Mouse (Mus musculus) neural tube, embryonic 14.5 days (tissue): ENCODE data around the gene Cplx2. TPM values are rescaled to one million over a fixed set of nuclear protein-coding genes. Genes with fewer than 3 reads are reported as not detected.
A peak's percentile ranks its signal among the peaks of the same experiment; 100 is the strongest.

Source experiments
- ATAC-seq: fragments of 200-750 bp; cut with Nextera tagmentation; 2 replicates; pipeline ENCODE4 v1.8.0; 2017; ENCODE audit warnings: low read depth, mild to moderate bottlenecking, moderate TSS enrichment, moderate library complexity
- H3K27ac ChIP-seq: fragments of 300-500 bp; sonication (generic); 2 replicates; pipeline ENCODE4 v1.5.1; 2014; ENCODE audit warnings: low read depth, mild to moderate bottlenecking, control low read depth, low read length, moderate library complexity, mixed read lengths
- H3K27me3 ChIP-seq: fragments of 300-500 bp; sonication (generic); 2 replicates; pipeline ENCODE4 v1.6.1; 2014; ENCODE audit warnings: low read length; ENCODE audit not compliant: control insufficient read depth, insufficient read depth
- H3K36me3 ChIP-seq: fragments of 300-500 bp; sonication (generic); 2 replicates; pipeline ENCODE4 v1.6.1; 2014; ENCODE audit warnings: low read length, mixed read lengths; ENCODE audit not compliant: control insufficient read depth, insufficient read depth
- H3K4me1 ChIP-seq: fragments of 300-500 bp; sonication (generic); 2 replicates; pipeline ENCODE4 v1.6.1; 2014; ENCODE audit warnings: low read length; ENCODE audit not compliant: control insufficient read depth, insufficient read depth
- H3K4me2 ChIP-seq: fragments of 300-500 bp; sonication (generic); 2 replicates; pipeline ENCODE4 v1.6.1; 2014; ENCODE audit warnings: mild to moderate bottlenecking, low read depth, low read length, control low read depth
- H3K4me3 ChIP-seq: fragments of 300-500 bp; sonication (generic); 2 replicates; pipeline ENCODE4 v1.5.1; 2014; ENCODE audit warnings: low read depth, low read length, control low read depth, mixed read lengths
- H3K9ac ChIP-seq: fragments of 300-500 bp; sonication (generic); replicated peaks from 2 replicates; pipeline ENCODE4 v1.6.1; 2014; ENCODE audit warnings: low read depth, mild to moderate bottlenecking, control low read depth, low read length, mixed read lengths
- H3K9me3 ChIP-seq: fragments of 300-500 bp; sonication (generic); 2 replicates; pipeline ENCODE4 v1.6.1; 2016; ENCODE audit warnings: low read length; ENCODE audit not compliant: control insufficient read depth
- WGBS: fragments of 180-500 bp; shearing (Covaris S2); extraction: QIAGEN DNeasy Blood & Tissue Kit; methylation state at CpG from one replicate; pipeline ENCODE4 v1.1.7; 2014; 5-methylcytosine and 5-hydroxymethylcytosine counted together
- polyA plus RNA-seq: library from polyadenylated mRNA; unstranded; fragments of >200 nt; fragmentation: Nextera tagmentation; extraction: Ambion mirVana; gene quantifications from 2 replicates; pipeline ENCODE4 v1.2.1, GENCODE M21; 2014

The Cplx2 gene
- polyA plus RNA-seq, 1 experiment from 2014 or later = 24.1 TPM

- H3K27ac ChIP-seq = no peak overlapping the region
- WGBS = 82% methylated on average over 2 of the region's 2 CpGs
- no peak overlapping the region for H3K9ac ChIP-seq
- no peak for ATAC-seq
- no peaks in the 10 kb centered on the region for H3K27me3 ChIP-seq
- H3K4me3 ChIP-seq = no peak overlapping the region
- H3K4me1 ChIP-seq = no peaks in the 10 kb centered on the region
- no peak overlapping the region for H3K4me2 ChIP-seq
- H3K36me3 ChIP-seq = no peaks in the 10 kb centered on the region
- no peaks in the 10 kb centered on the region for H3K9me3 ChIP-seq
Observed at GRCm38 (mm10) chr13:54405805-54406204, 34.7 kb downstream of the Cplx2 start.

DNA sequence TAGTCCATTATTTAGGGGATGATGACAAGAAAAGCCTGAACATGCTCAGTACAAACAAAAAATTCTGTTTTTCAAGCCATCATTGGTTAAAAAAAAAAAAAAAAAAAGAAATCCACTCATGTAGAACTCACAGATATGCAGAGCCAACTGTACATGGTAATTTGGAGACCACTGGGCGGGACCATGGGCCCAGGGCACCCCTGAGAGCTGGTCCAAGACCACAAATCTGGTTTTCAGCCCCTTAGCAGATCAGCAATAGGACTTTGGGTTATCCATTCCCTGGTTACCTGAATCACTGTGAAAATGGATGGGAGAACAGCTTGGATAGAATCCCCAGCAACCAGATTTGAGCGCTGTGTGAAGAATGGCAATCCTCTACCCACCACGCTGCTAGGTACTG, 40.5 kb downstream of the Cplx2 start:
- H3K27me3 ChIP-seq = no peaks in the 10 kb centered on the region
- peaks cover 5% of the 10 kb centered on the region; the same call in 1 of the 2 replicates for H3K4me1 ChIP-seq
- no peak for ATAC-seq
- no peaks in the 10 kb centered on the region for H3K9me3 ChIP-seq
- no peak overlapping the region for H3K9ac ChIP-seq
- no peaks in the 10 kb centered on the region for H3K36me3 ChIP-seq
- no peak overlapping the region for H3K4me3 ChIP-seq
- WGBS = 82% methylated on average over 3 of the region's 3 CpGs
- no peak overlapping the region for H3K27ac ChIP-seq
- no peak overlapping the region for H3K4me2 ChIP-seq

DNA sequence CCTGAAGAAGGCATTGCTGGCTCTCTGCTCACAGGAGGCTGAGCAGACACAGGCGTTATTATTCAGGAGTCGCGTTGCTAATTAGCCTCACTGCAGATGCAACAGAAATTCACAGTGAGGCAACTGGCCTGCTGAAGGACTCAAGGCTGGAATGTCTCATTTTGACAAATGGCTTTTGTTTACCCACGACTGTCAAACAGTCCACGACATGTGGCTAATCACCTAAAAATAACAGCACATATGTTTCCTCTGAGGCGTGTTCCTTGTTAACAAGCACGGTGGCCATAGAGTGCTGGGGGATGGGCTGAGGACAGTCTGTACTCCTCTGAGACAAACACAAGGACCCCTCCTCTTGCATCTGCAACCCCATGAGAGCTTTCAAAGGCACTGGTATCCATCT, 41.1 kb downstream of the Cplx2 start:
- H3K4me2 ChIP-seq = no peak overlapping the region
- no peaks in the 10 kb centered on the region for H3K36me3 ChIP-seq
- no peak overlapping the region for H3K9ac ChIP-seq
- ATAC-seq = 0 out of 2 replicates have a peak, but pooled peaks have one; percentile 41
- no peak overlapping the region for H3K4me3 ChIP-seq
- H3K27me3 ChIP-seq = no peaks in the 10 kb centered on the region
- H3K9me3 ChIP-seq = no peaks in the 10 kb centered on the region
- peaks cover 5% of the 10 kb centered on the region; the same call in 1 of the 2 replicates for H3K4me1 ChIP-seq
- peak overlapping the region; percentile 7; the same call in 1 of the 2 replicates for H3K27ac ChIP-seq
- 9% methylated on average over 7 of the region's 7 CpGs for WGBS

DNA sequence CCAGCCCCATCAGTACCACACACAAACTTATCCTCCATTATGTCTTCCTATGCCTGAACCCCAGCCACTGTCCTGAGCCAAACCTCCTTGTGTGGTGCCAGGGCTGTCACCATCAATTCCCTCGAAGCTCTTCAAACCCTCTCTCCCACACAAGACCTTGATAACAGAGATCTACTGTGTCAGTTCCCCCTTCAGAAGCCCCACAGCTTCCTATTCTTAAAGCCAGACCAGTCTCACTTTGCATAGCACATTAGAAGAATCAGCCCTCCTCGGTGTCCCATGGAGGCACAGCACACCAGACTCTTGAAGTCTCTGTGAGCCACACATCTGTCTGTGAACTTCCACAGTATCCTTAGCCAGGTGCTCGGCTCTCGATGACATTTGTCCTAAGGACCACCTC, 41.6 kb downstream of the Cplx2 start:
- no peaks in the 10 kb centered on the region for H3K27me3 ChIP-seq
- H3K4me1 ChIP-seq = peaks cover 5% of the 10 kb centered on the region; the same call in 1 of the 2 replicates
- no peaks in the 10 kb centered on the region for H3K36me3 ChIP-seq
- no peak overlapping the region for H3K9ac ChIP-seq
- no peak overlapping the region for H3K4me3 ChIP-seq
- no peaks in the 10 kb centered on the region for H3K9me3 ChIP-seq
- H3K27ac ChIP-seq = no peak overlapping the region
- no peak overlapping the region for H3K4me2 ChIP-seq
- 78% methylated on average over 4 of the region's 4 CpGs for WGBS
- no peak for ATAC-seq

DNA sequence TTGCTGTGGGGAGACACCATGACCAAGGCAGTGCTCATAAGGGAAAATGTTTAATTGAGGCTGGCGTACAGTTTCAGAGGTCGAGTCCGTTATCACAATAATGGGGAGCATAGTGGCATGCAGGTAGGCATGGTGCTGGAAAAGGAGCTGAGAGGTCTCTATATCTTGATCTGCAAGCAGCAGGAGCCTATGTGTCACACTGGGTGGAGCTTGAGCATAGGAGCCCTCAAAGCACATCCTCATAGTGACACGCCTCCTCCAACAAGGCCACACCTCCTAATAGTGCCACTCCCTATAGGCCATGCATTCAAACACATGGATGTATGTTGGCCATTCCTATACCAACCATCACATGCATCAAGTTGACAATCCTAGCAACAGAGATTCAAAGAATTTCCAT, 43.9 kb downstream of the Cplx2 start:
- Histone ChIP-seq H3K36me3 (no peaks in the 10 kb centered on the region), H3K4me1 (peaks cover 11% of the 10 kb centered on the region), H3K4me2 (no peak overlapping the region), H3K4me3 (no peak overlapping the region), H3K27ac (no peak overlapping the region), H3K9ac (no peak overlapping the region), H3K9me3 (no peaks in the 10 kb centered on the region), H3K27me3 (no peaks in the 10 kb centered on the region)
- no peak for ATAC-seq
- 83% methylated on average over 4 of the region's 4 CpGs for WGBS

GRCm38 (mm10) chr13:54418781-54419327, 47.7 kb downstream of the Cplx2 start:
- no peak for ATAC-seq
- Histone ChIP-seq H3K9ac (no peak overlapping the region), H3K27me3 (no peaks in the 10 kb centered on the region), H3K4me2 (no peak overlapping the region), H3K36me3 (no peaks in the 10 kb centered on the region), H3K4me1 (peaks cover 6% of the 10 kb centered on the region; the same call in 1 of the 2 replicates), H3K4me3 (no peak overlapping the region), H3K27ac (0 out of 2 replicates have a peak overlapping the region, but pooled peaks have one; percentile 10), H3K9me3 (no peaks in the 10 kb centered on the region)
- WGBS = 53% methylated on average over 10 of the region's 10 CpGs

DNA sequence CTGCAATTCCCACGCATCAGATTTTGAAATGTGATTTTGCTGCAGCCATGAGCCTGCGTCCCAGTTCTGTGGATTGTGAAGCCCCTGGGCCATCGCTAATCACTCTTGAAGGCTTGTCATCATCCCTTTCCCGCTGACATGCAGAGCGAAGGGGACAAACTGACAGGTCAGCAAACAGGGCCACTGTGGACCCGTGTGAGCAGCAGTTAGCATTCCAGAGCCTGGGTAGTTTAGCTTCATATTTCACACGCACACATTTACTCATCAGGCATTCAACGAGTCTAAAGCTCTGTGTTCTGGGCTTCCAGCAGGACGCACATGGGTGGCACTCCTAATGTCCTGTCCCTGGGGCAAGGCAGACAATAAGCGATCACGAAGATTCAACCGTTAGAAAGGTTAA, 49.1 kb downstream of the Cplx2 start:
- Histone ChIP-seq H3K4me3 (no peak overlapping the region), H3K36me3 (no peaks in the 10 kb centered on the region), H3K4me1 (peaks cover 11% of the 10 kb centered on the region), H3K27ac (no peak overlapping the region), H3K9me3 (no peaks in the 10 kb centered on the region), H3K9ac (no peak overlapping the region), H3K4me2 (no peak overlapping the region), H3K27me3 (no peaks in the 10 kb centered on the region)
- no peak for ATAC-seq
- 66% methylated on average over 12 of the region's 12 CpGs for WGBS

DNA sequence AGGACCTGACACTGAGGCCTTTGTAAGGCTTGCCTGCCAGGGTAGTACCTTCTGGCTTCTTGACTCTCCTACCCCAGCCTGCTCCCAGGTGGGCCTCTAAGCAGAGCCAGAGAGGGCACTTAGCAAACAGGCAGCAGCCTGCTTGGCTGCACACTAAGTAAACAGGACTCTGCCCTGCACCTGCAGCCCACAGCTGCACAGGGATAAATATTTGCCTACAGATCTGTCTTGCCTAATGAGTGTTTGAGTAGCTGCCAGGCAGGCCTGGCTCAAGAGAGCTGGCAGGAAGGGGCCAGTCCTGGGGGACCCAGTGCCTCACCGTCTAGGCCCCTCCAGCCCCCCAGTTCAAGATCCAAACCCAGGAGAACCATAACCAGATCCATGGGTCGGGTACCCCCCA, 54.1 kb downstream of the Cplx2 start:
- 42% methylated on average over 2 of the region's 2 CpGs for WGBS
- H3K27me3 ChIP-seq = no peaks in the 10 kb centered on the region
- no peak overlapping the region for H3K4me3 ChIP-seq
- ATAC-seq = peak; percentile 76
- H3K9me3 ChIP-seq = no peaks in the 10 kb centered on the region
- no peak overlapping the region for H3K9ac ChIP-seq
- H3K4me1 ChIP-seq = peaks cover 5% of the 10 kb centered on the region; the same call in 1 of the 2 replicates
- H3K36me3 ChIP-seq = no peaks in the 10 kb centered on the region
- no peak overlapping the region for H3K4me2 ChIP-seq
- peak overlapping the region; percentile 2; the same call in 1 of the 2 replicates for H3K27ac ChIP-seq

- Histone ChIP-seq H3K9ac (no peak overlapping the region), H3K27me3 (no peaks in the 10 kb centered on the region), H3K9me3 (no peaks in the 10 kb centered on the region), H3K36me3 (no peaks in the 10 kb centered on the region), H3K4me1 (peaks cover 5% of the 10 kb centered on the region; the same call in 1 of the 2 replicates), H3K4me2 (no peak overlapping the region), H3K4me3 (no peak overlapping the region), H3K27ac (no peak overlapping the region)
- ATAC-seq = no peak
- WGBS = 81% methylated on average over 10 of the region's 10 CpGs
Observed at GRCm38 (mm10) chr13:54426781-54427655, 55.9 kb downstream of the Cplx2 start.
